Mouse (Mus musculus) thymus, adult 18-20 months (tissue): ENCODE measurements around the gene Bex2.
"Not testable (repeated sequence)": the region's sequence is repeated elsewhere in the genome, so short reads cannot be mapped to it uniquely, and the experiment has no call there.

Experiments
- DNase-seq, 2 experiments: peaks; one replicate each; pipeline ENCODE4 v3.0.0; 2022; ENCODE audit warnings: mixed read lengths in 2 of 2

The Bex2 gene

DNA sequence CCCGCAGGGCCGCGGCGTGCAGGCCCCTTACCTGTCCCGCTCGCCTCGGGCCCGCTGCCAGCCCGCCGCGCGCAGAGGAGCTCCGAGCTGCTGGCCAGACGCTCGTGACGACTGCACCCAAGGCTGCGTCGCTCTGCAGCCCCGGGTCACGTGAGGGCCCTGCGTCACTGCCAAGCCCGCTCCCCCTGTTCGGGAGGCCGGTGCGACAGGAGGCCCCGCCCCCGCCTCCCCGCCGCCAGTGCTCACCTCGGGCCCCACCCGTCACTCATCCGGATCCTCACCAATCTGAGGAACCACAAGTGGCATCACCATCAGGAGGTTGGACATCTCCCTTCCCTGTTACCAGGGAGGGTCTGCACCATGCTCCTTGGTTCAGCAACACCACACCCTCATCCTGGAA lies at the start of gene Bex2:
Gene Bex2, minus strand, starts transcription at position 217 of the 400 bp plus-strand sequence.
- peak in 1 of 2 experiments; percentile 7 for DNase-seq

- DNase-seq = no peak
Observed at GRCm38 (mm10) chrX:136115419-136115961, 47.5 kb upstream of the Bex2 start.

GRCm38 (mm10) chrX:136115015-136115414 lies 47.0 kb upstream of the Bex2 start:
- no peak for DNase-seq

GRCm38 (mm10) chrX:136107942-136108341 lies 39.9 kb upstream of the Bex2 start:
- no peak for DNase-seq

- DNase-seq = no peak
Observed at GRCm38 (mm10) chrX:136104724-136105088, 36.7 kb upstream of the Bex2 start.

GRCm38 (mm10) chrX:136104046-136104723 lies 36.1 kb upstream of the Bex2 start:
- no peak for DNase-seq

GRCm38 (mm10) chrX:136094421-136094820 lies 26.4 kb upstream of the Bex2 start:
- DNase-seq = no peak

DNA sequence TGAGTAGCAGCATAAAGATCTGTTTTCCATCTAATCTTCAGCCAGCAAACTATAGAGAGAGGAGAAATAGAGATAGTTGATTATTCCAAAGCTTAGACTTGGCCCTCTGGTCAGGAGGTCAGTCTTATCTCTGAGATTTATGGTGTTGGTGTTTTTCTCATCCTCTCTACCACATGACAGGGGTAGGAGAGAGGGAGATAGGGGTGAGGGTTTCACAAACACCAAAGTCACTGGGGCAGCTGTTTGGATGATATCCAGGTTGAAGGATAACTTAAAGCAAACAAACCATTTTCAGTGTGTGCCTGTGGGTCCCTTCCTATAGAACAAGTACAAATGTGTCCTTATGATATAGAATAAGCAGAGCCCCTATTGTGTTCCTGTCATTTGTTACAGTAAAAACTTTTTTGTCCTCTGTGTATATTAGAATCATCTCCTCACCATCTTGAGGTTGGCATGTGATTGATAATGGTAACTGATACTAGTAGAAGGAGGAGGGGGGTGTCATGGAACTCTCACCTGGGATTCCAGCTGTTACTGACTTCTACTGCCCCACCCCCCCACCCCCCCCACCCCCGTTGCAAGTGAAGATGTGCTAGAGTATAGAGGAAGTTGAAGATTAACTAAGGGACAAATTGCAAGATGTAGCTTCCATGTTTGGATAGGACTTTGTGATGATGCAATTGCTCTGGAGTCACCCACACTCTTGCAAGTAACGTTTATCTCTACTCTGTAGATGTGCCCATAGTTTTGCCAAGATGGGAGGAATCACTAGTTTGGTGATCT lies 24.7 kb upstream of the Bex2 start:
- DNase-seq = no peak

- no peak for DNase-seq
Observed at GRCm38 (mm10) chrX:136085155-136085554, 17.1 kb upstream of the Bex2 start, which contains the start of gene Nxf3. Gene Nxf3, minus strand, starts transcription at chrX:136085255.

DNA sequence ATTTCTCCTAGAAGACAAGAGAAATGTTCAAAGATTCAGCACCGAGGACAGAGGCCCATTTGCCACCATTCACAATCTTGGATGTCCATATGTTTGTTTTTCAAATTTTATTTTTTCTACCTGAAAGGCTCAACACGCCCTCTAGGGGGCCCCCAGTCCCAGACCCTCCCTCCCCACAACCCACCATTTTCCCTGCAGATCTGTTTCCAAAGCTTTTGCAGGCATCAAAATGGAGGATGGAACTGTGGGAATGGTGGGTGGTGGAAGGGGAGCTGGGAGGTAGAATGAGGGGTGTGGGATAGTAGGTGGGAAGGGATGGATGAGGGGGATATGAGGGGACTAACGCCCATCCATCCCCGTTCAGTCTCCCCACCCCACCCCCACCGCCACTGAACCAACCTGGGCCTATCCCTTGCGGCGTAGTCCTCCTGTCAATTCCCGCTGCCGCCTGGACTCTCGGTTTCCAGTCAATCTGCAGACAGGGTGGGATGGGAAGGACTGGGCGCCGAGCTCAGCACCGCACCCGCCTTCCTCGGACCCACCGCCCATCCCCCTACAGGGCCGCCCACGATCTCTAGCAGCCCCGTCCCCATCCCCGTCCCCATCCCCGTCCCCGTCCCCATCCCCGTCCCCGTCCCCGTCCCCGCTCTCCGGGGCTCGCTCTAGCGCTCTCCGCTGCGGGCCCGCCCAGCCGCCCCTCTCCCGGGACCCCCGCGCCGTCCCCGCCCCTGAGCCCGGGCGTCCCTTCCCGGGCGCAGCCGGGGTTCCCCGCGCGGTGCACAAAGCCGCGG lies 640 bp downstream of the Bex2 start:
- DNase-seq = not testable (repeated sequence)

DNA sequence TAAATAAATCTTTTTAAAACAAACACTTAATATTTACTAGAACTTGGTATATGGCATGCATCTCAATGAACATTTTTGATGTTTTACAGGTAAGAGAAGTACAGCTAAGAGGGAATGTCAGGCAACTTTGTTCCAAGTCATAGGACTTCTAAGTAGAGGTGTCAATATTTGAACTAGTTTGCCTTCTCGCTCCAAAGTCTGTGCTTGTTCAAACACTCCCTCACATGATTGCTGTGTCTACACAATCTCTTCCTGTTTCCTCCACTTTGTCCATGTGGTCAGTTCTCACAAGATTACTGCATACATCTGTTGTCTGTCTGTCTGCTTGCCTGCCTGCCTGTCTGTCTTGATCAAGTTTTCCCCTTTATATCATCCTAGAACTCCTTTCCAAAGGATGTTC lies 7.3 kb downstream of the Bex2 start:
- no peak for DNase-seq

DNA sequence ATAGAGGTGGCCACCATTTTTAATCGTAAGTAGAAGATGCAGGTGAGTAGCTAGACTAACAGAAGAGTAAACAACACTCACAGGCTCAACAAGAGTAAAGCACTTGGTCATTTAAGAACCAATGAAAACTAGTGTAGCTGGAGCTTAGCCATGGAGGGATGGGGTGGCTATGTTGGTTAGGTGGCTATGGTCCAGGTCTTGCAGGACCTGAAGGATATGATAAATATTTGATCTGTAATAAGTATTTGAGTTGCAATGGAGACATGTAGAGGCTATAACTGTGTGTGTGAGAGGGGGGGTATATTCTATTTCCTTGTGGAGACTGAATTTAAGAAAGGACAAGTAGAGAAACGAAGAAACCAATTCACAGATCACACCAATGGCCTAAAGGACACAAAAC lies 16.8 kb downstream of the Bex2 start:
- DNase-seq = no peak

GRCm38 (mm10) chrX:136047528-136047927 lies 20.5 kb downstream of the Bex2 start:
- no peak for DNase-seq

GRCm38 (mm10) chrX:136043726-136044125 lies 24.3 kb downstream of the Bex2 start:
- DNase-seq = no peak

GRCm38 (mm10) chrX:136032799-136033763 lies 35.0 kb downstream of the Bex2 start, which contains the start of gene Arxes1:
Gene Arxes1, plus strand, starts transcription at chrX:136033367.
- not testable (repeated sequence) for DNase-seq

DNA sequence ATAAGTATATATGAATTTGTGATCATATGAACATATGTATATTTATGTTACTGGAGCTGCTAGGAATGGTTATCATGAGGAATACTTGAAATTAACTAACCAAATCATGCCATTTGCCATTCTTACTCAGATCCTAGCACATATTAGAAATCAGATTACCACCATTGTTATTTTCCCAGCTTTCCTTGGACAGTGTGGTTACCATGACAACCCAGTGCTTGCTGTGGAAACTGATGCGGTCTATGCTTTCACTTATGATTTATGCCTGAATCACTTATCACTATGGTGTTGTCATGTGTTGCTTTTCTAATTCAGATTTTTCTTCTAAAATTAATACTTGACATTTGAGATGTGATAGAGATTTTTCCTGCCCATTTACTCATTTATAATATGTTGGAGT lies 37.7 kb downstream of the Bex2 start:
- no peak for DNase-seq
